Comparison of ENCODE assay signal across 1 mouse cellular context in the genomic region with DNA sequence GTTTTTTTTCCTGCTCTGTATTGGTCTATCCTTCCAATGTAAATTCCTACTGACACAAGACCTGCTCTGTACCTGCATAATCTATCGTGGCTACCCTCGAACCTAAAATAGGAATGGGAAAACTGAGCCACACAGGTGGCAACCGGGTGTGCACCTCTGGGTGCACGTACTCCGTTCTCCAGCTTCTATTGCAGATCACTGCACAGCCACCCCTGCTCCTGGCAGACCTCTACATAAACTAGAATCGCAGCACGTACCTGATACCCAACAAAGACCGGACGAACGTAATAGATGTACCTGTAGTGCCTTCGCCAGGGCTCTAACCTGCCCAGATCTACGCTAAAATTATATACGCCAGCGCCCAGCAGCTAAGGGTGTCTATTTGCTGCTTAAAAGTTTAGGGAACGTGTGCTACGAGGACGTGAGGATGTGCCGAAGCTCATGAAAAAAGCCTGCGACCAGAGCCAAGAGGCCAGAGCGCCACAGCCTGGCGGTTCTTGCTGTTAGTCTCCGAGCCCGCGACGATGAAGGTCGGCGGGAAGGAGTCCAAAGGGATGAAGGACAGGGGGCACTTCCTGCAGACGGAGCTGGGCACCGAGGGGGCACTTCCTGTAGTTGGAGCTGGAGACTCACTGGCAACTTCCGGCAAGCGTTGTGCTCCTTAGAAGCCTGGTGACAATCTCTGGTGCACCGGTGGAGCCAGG.
TF ChIP-seq lines count a peak whose summit lies in the region.

TSS of gene Pgbd1 (minus strand) at position 556 of the 704 bp plus-strand sequence.

TF ChIP-seq in MEL, 35 proteins besides CTCF, POLR2A, EP300 and RAD21:
- TF ChIP-seq CHD2 (IDR thresholded peaks at IDR 0.05; ENCODE audit: low read length) (no peak), HCFC1 (IDR thresholded peaks at IDR 0.05; ENCODE audit: low read depth, low read length) (0 out of 2 replicates have a peak, but pooled peaks have one; percentile 46), RCOR1 (IDR thresholded peaks at IDR 0.05; ENCODE audit: low read depth, low read length) (no peak)
TF ChIP-seq in MEL: peak in this region for 1.
